Mouse (Mus musculus) myocyte (in vitro differentiated cells): ENCODE results near the gene Scmh1.

ENCODE experiments used
- E2F4 ChIP-seq: IDR thresholded peaks from one replicate; pipeline ENCODE4 v1.6.1; 2011; ENCODE audit warnings: mild to moderate bottlenecking, control low read depth, moderate library complexity; ENCODE audit not compliant: insufficient read depth
- POLR2A ChIP-seq: IDR thresholded peaks from one replicate; pipeline ENCODE4 v1.6.1; 2011; ENCODE audit warnings: low read depth, mild to moderate bottlenecking, control low read depth, moderate library complexity; ENCODE audit not compliant: insufficient read length
- SRF ChIP-seq: IDR thresholded peaks from one replicate; pipeline ENCODE4 v1.6.1; 2011; ENCODE audit warnings: low read depth; ENCODE audit not compliant: control insufficient read depth, insufficient read length

DNA sequence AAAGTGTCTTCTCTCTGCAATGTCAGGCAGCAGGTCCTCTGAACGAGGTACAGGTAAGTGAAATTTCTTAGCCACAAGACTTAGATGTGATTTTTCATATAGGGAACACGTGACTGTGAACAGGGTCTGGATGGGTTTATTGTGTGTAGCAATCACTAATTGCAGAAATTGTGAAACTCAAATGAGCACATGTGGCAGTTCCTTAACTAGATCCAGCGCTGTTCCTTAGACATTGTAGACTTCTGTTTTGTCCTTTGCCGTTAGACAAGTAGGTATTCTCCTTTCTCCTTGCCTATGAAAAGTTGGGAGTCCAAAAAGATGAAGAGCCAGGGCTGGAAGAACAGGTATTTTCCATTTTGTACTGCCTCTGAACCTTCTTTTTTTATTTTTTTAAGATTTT is 106.1 kb downstream of the Scmh1 start:
- TF ChIP-seq SRF = no peak
- TF ChIP-seq POLR2A = no peak
- TF ChIP-seq E2F4 = no peak
